Mouse (Mus musculus): ENCODE measurements at regions not wholly inside any gene's neighbourhood (a gene's known extent, or its start where the extent isn't known, plus 50 kb on each side); places are given as distances from the start of the nearest gene placed in this dataset. TPM values are rescaled to one million over a fixed set of nuclear protein-coding genes. Genes with fewer than 3 reads are reported as not detected.
"Not testable (repeated sequence)": the region's sequence is repeated elsewhere in the genome, so short reads cannot be mapped to it uniquely, and the experiment has no call there.

GRCm38 (mm10) chr12:15043264-15043663 lies 773.5 kb downstream of the Trib2 start:
- Histone ChIP-seq H3K4me2 (no peak overlapping the region), H3K27ac (ENCODE audit: low read depth, low read length) (no peak overlapping the region), H3K9ac (ENCODE audit: low read depth, low read length) (no peak overlapping the region)

GRCm38 (mm10) chr12:15011091-15011490 lies 805.6 kb downstream of the Trib2 start:
- no peaks in the 10 kb centered on the region for H3K27me3 ChIP-seq (ENCODE audit: control insufficient read depth, insufficient read depth, low read length)
- no peaks in the 10 kb centered on the region for H3K36me3 ChIP-seq (ENCODE audit: control insufficient read depth, insufficient read depth, low read length)
- no peak overlapping the region for H3K4me2 ChIP-seq
- ATAC-seq (replicated peaks; ENCODE audit: insufficient number of reproducible peaks, low FRiP score, low TSS enrichment), result no peak
- no peaks in the 10 kb centered on the region for H3K4me1 ChIP-seq (ENCODE audit: control insufficient read depth, insufficient read depth, low read length)
- H3K27ac ChIP-seq (ENCODE audit: low read depth, low read length), result no peak overlapping the region
- no peaks in the 10 kb centered on the region for H3K9me3 ChIP-seq (replicated peaks; ENCODE audit: control insufficient read depth, low read length)
- H3K9ac ChIP-seq (ENCODE audit: low read depth, low read length), result no peak overlapping the region
- H3K4me3 ChIP-seq (ENCODE audit: low read depth, low read length), result no peak overlapping the region

More at GRCm38 (mm10) chr12:15043264-15043663, 773.5 kb downstream of the Trib2 start:
- no peak for ATAC-seq (replicated peaks; ENCODE audit: insufficient number of reproducible peaks, low FRiP score, low TSS enrichment)
- H3K4me3 ChIP-seq (ENCODE audit: low read depth, low read length), result no peak overlapping the region
- H3K4me1 ChIP-seq (ENCODE audit: control insufficient read depth, insufficient read depth, low read length), result no peaks in the 10 kb centered on the region
- 85% methylated on average over 2 of the region's 2 CpGs for WGBS (ENCODE audit: insufficient replicate concordance)
- H3K36me3 ChIP-seq (ENCODE audit: control insufficient read depth, insufficient read depth, low read length), result no peaks in the 10 kb centered on the region
- no peaks in the 10 kb centered on the region for H3K9me3 ChIP-seq (replicated peaks; ENCODE audit: control insufficient read depth, low read length)
- no peaks in the 10 kb centered on the region for H3K27me3 ChIP-seq (ENCODE audit: control insufficient read depth, insufficient read depth, low read length)

GRCm38 (mm10) chr12:15002401-15002800 lies 814.3 kb downstream of the Trib2 start:
- WGBS (ENCODE audit: insufficient replicate concordance), result 59% methylated on average over 1 of the region's 1 CpGs
- ATAC-seq (replicated peaks; ENCODE audit: insufficient number of reproducible peaks, low FRiP score, low TSS enrichment); H3K9ac ChIP-seq (ENCODE audit: low read depth, low read length); H3K27me3 ChIP-seq (ENCODE audit: control insufficient read depth, insufficient read depth, low read length); H3K36me3 ChIP-seq (ENCODE audit: control insufficient read depth, insufficient read depth, low read length); H3K9me3 ChIP-seq (replicated peaks; ENCODE audit: control insufficient read depth, low read length); H3K27ac ChIP-seq (ENCODE audit: low read depth, low read length); H3K4me1 ChIP-seq (ENCODE audit: control insufficient read depth, insufficient read depth, low read length); H3K4me3 ChIP-seq (ENCODE audit: low read depth, low read length); H3K4me2 ChIP-seq: not testable (repeated sequence)

Small RNAs in the stretch of these regions (microRNA-seq; reads per million reads assigned to microRNA genes)
- gene Gm27682 (ENCODE audit: borderline number of aligned reads), result not detected
